Mouse (Mus musculus) cerebellum, adult 9-11 months (tissue): Measurements from ENCODE around the gene Irf8.
"Not testable (repeated sequence)": the region's sequence is repeated elsewhere in the genome, so short reads cannot be mapped to it uniquely, and the experiment has no call there.

ENCODE experiments used
- DNase-seq: peaks from one replicate; pipeline ENCODE4 v3.0.0; 2022

Gene Irf8

DNA sequence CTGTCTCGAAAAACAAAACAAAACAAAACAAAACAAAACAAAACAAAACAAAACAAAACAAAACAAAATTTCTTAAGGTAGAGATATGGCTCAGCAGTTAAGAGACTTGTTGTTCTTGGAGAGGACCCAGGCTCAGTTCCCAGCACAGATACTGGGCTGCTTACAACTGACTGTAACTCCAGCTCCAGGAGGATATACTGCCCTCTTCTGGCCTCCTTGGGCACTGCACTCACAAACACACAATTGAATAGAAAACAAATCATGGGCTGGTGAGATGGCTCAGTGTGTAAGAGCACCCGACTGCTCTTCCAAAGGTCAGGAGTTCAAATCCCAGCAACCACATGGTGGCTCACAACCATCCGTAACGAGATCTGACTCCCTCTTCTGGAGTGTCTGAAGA, 12.1 kb upstream of the Irf8 start:
- not testable (repeated sequence) for DNase-seq

DNA sequence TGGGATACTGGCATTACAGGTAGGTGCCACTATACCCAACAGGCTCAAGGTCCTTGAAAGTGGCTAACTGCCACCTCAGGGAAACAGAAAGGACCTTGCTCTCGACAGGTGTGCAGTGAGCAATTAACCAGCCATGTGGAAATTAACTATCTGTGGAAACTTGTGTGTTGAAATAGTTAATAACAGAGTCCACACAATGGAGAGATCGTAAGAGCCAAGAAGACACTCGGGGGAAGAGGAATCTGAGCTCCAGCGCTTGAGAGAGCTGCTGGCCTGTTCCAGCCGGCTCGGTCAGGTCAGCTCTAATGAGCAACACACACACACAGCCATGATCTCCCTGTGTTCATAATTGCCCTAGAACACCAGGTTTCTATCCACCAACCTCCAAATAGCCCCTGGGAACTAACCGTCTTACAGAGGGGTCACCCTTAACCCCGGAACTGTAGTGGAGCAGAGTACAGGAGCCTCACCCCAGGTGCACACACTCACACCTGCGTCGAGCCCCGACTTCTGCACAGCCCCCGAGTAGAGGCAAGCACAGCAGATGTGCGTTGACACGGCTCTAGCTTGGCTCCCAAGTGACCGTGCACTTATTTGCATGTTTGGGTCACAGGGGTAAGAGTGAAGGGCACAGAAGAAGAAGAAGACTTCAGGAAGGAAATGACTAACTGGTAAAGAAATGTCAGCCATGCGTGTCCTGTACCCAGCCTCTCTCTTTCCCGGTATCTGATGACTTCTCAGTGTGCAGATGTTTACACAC, 11.2 kb upstream of the Irf8 start:
- DNase-seq = no peak

- no peak for DNase-seq
Observed at GRCm38 (mm10) chr8:120725576-120725950, 10.6 kb upstream of the Irf8 start.

DNA sequence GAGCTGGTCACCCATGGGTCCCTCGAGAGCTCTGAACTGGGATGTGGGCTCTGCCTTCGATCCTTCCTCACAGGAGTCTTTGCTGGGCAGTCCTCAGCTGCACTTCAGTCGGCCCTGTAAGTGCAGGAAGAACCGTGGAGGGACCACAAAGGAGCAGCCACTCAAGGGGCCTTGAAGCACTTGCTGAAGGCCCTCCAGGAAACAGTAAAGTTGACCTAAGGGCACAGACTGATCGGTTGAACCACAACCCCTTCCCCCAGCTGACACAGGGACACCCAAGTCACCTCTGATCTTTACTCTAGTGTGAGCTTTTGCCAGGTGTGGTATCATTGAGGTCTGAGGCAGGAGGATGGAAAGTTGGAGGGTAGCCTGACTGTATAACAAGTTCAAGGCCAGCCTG, 10.1 kb upstream of the Irf8 start:
- DNase-seq = no peak

- no peak for DNase-seq
Observed at GRCm38 (mm10) chr8:120728488-120729160, 7.5 kb upstream of the Irf8 start.

GRCm38 (mm10) chr8:120731582-120731981, 4.6 kb upstream of the Irf8 start:
- DNase-seq = no peak

DNA sequence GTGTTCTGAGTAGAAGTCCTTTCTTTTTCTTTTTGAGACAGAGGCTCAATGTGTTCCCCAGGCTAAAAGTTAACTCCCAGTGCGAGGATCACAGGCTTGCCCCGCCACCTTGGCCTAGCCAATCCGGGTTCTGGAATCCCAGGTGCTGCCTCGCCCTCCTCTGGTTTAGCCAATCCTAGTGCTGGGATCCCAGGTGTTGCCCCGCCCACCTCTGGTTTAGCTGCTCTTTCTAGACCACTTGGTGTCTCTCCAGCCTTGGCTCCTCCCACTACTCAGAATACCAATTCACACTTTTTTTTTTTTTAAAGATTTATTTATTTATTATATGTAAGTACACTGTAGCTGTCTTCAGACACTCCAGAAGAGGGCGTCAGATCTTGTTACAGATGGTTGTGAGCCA, 4.1 kb upstream of the Irf8 start:
- no peak for DNase-seq

DNA sequence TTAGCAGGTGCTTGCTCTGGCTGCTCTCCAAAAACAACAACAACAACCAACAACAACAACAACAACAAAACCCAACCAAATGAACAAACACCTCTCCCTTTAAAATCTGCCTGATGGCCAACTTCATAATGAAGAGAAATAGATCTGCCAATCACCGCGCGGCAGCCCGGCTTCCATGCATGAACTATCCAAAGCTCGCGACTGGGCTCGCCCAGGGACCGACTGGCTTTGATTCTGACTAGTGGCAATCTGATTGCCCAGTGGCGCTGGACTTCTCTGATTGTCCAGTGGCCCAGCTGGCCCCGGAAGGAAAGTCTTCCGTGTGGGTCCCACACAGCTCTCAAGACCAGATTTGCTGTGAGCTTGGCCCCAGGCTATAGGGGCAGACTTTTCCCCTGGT, 328 bp downstream of the Irf8 start:
- no peak for DNase-seq

DNA sequence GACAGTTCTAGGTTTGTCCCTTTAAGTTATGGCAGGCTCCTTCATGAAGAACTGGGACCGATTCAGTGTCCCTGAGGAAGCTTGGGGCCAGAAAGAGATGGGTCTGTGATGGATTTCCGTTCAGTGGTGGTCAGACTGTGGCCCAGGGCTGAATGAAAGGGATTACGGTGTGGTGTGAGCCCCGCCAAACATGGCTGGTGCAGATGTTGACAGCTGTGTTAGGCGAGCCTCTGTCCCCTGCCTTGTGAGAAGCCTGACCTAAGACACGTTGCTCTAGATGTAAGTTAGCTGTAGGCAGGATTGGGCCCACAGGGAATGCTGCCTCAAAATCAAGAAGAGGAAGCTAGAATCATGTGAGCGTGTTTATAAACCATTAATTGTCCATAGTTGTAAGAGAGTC, 1.0 kb downstream of the Irf8 start:
- DNase-seq = no peak

- DNase-seq = no peak
Observed at GRCm38 (mm10) chr8:120738771-120739170, 2.6 kb downstream of the Irf8 start.

DNA sequence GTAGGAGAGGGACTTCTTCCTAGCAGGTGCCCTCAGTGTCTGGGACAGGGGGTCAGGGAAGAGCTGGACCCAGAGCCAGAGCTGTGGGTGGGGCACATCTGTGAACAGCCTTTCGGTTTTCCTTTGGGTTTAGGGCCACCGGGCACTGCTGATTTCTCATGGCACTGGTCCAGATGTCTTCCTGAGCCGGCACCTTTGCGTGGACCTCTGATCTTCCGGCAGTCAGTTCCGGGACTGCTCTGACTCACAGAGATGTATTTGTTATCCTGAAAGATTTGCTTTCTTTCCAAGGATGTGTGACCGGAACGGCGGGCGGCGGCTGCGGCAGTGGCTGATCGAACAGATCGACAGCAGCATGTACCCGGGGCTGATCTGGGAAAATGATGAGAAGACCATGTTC, 3.4 kb downstream of the Irf8 start:
- DNase-seq = no peak

GRCm38 (mm10) chr8:120740579-120740978, 4.4 kb downstream of the Irf8 start:
- DNase-seq = no peak

DNA sequence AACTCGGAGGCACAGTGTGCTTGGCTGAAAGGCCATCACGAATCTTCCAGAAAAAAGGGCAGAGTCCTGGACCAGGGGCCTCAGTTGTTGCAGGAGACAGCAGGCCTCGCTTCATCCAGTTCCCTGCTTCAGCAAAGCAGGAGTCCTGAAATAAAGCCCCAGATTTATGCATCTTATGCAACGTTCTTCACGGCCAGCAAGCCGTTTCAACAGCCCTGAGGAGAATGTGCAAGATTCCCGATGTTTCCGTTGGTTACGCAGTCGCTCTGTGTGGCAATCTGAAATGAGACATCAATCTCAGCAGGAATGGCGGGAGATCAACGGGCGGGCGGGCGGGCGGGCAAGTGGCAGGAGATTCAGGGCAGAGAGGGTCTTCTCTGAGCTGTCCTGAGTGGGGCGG, 4.8 kb downstream of the Irf8 start:
- DNase-seq = no peak

DNA sequence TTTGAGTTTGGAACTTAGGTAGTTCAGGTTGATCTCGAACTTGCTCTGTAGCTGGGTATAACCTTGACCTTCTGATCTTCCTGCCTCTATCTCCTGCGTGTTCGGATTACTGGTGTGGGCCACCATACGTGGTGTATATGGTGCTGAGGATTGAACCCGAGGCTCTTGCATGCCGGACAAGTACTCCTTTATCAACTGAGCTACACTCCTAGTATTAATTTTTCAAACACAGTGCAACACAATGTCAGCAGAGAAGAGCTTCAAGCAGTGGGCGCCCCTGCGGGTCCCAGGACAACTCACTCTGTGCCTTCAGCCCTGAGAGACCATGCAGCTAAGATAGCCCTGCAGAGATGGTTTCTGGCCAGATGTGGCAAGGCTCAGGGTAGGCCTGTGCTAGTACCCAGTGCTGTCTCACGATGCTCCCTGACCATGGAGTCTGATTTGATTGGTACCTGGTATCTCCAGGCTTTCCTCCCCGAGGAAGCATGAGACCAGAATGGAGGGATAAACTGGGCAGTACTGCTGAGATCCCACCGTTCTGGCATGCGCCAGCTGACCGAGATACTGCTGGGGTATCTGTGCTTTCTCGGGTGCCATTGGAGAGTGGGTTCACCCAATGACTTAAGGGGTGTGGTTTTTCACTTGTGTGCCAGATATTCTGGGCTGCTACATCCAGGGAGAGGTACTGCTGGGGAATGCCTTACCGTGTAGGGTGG, 5.8 kb downstream of the Irf8 start:
- DNase-seq = no peak

DNA sequence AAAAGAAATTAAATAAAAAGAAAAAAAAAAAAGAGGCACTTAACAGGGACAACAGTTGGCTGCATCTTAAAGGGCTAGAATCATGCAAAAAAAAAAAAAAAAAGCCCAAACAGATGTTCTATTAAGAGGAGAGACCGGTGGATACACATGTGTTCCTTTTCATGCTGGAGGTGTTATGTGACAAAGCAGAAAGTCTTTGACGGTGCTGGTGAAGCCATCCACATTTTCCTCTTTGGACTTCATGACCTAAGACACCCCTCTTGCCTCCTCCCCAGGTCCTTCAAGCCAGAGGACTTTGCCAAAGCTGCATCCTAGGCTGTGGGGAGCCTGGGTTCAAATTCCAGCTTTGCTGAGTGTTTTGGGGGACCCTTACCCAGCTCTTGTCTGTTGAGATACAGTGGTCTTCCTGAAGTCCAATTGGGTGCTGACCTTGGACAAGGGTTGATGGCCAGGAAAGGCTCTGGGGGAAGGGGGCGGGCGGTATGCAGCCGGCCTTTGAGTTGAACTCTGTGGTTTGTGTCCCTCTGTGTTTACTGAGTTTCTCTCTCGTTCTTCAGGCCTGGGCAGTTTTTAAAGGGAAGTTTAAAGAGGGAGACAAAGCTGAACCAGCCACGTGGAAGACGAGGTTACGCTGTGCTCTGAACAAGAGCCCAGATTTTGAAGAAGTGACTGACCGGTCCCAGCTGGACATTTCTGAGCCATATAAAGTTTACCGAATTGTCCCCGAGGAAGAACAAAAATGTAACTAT, 7.2 kb downstream of the Irf8 start:
- DNase-seq = no peak

DNA sequence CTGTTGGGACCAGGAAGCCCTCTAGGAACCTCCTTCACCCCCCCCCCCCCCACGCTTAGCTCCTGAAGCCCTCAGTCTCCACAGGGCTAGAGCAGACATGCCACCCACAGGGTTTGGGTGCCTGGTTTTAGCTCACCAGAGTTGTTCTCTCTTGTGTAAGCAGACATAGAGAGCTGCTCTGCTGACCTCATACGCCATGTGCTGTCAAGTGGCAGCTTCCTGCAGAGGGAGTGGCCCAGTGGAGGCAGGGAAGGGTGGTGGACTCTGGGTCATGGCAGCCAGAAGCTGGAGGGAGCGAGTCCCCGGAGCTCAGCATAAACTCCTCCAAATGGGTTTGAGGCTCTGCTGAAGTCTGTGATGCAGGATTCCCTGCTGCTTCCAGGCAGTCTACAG, 7.7 kb downstream of the Irf8 start:
- no peak for DNase-seq

DNA sequence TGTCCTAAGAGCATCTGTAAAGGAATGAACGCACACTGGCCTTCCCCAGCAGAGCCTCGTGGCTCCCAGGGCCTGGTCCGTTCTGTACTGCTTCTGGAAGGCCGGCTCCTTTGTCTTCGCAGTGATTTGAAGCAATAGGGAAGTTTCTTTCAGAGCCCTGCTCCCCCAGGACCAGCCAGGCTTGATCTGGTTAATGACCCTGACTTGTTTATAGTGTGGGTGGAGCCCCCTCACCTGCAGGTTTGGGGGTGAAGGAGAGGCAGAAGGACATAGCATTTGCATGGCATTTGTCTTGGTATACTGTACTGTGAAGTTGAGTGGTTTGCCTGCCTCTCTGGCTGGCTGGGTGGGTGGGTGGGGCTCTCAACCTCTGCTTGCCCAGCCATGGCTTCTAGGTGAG, 8.3 kb downstream of the Irf8 start:
- no peak for DNase-seq

GRCm38 (mm10) chr8:120745226-120745625, 9.1 kb downstream of the Irf8 start:
- DNase-seq = no peak

- DNase-seq = no peak
Observed at GRCm38 (mm10) chr8:120746007-120746701, 10.0 kb downstream of the Irf8 start.

- DNase-seq = no peak
Observed at GRCm38 (mm10) chr8:120747286-120747685, 11.1 kb downstream of the Irf8 start.

- DNase-seq = no peak
Observed at GRCm38 (mm10) chr8:120750616-120751015, 14.5 kb downstream of the Irf8 start.

GRCm38 (mm10) chr8:120751226-120752081, 15.3 kb downstream of the Irf8 start:
- no peak for DNase-seq
